Mouse (Mus musculus) kidney, postnatal 4 days (tissue): ENCODE results near the gene Atxn2.
"Not testable (repeated sequence)": the region's sequence is repeated elsewhere in the genome, so short reads cannot be mapped to it uniquely, and the experiment has no call there.

Experiments used
- DNase-seq, 2 experiments: peaks; one replicate each; pipeline ENCODE4 v3.0.0; 2021; ENCODE audit warnings: mixed read lengths in 2 of 2

The Atxn2 gene

GRCm38 (mm10) chr5:121712232-121712933 is 1.2 kb downstream of the Atxn2 start:
- DNase-seq, result peak; percentile 68 to 79

- DNase-seq, result peak; percentile 72 to 83
Observed at GRCm38 (mm10) chr5:121712934-121713538, 1.9 kb downstream of the Atxn2 start.

- no peak for DNase-seq
Observed at GRCm38 (mm10) chr5:121714331-121714730, 3.2 kb downstream of the Atxn2 start.

GRCm38 (mm10) chr5:121714928-121715327 is 3.8 kb downstream of the Atxn2 start:
- DNase-seq, result no peak

DNA sequence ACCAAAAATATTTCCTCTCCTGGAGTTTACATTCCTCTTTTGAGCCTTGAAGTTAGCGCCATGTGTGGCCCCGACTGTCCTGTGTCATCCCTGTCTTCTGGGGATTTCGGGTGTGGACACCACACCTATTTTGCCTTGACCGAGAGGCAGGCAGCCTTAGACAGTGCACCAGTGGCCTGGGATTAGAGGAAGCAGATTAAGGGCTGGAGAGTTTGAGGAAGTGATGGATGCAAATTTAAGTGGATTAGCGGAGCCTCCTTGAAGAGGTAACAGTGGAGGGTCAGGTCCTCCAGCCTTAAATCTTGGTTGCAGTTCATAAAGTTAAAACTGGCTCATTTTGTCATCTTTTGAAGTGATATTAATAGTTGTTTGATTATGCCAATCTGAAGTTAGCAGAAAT is 7.3 kb downstream of the Atxn2 start:
- no peak for DNase-seq

- peak in 1 of 2 experiments; percentile 30 for DNase-seq
Observed at GRCm38 (mm10) chr5:121720888-121721585, 9.9 kb downstream of the Atxn2 start.

- no peak for DNase-seq
Observed at GRCm38 (mm10) chr5:121721841-121722240, 10.7 kb downstream of the Atxn2 start.

GRCm38 (mm10) chr5:121724678-121725077 is 13.5 kb downstream of the Atxn2 start:
- no peak for DNase-seq

DNA sequence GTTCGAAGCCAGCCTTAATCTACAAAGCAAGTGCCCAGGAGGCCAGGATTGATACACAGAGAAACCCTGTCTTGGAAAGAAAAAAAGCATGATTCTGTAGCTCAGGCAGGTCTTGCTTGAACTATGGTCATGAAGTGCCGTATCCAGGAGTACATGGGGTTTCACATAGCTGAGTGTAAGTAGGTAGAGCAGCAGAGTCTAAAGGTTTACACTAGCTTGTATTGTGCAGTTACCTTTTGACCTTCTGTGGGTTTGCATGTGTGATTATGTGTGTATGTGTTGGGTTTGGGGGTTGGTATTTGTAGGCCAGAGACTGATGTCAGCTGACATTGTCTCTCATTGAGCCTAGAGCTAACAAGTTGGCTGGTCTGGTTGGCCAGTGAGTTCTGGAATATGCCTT is 18.9 kb downstream of the Atxn2 start:
- no peak for DNase-seq

GRCm38 (mm10) chr5:121736641-121737040 is 25.5 kb downstream of the Atxn2 start:
- DNase-seq, result no peak

GRCm38 (mm10) chr5:121738162-121738561 is 27.0 kb downstream of the Atxn2 start:
- not testable (repeated sequence) for DNase-seq

DNA sequence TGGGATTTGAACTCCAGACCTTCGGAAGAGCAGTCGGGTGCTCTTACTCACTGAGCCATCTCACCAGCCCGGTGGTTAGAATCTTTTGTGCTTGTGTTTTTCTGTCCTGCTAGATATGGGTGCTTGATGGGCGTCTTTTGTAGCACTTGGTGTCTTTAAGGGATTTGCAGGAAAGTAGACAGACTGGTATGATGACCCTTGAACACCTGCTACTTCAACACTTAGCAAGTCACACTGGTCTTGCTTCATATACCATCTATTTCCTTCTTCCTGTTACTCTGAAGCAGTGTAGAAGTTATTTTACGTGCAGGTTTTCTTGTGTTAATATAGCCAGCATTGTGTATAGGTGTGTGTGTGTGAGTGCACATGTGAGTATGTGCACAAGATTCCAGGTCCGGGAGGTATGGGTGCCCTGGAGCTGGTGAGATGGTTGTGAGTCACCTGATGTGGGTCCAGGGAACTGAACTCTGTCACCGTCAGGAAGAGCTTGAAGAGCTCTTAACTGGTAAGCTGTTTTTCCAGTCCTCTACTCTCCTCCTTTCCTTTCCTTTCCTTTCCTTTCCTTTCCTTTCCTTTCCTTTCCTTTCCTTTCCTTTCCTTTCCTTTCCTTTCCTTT is 27.5 kb downstream of the Atxn2 start:
- DNase-seq, result no peak

DNA sequence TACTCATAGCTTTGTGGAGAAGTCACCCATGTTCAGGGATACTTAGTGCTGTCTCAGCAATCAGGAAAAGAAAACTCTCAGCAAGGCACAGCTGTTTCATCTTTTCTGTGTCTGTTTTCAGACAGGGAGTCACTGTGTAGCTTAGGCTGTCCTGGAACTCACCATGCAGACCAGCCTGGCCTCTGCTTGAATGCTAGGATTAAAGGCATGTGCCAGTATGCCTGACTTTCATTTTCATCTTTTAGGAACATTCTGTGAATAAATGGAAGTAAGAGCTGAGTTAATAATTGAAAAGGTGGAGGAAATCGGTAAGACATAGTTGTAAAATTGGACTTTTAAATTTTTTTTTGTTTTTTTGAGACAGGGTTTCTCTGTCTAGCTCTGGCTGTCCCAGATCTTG is 29.4 kb downstream of the Atxn2 start:
- no peak for DNase-seq

- no peak for DNase-seq
Observed at GRCm38 (mm10) chr5:121742915-121743314, 31.8 kb downstream of the Atxn2 start.

- not testable (repeated sequence) for DNase-seq
Observed at GRCm38 (mm10) chr5:121747884-121748594, 36.9 kb downstream of the Atxn2 start.

- DNase-seq, result no peak
Observed at GRCm38 (mm10) chr5:121749633-121750032, 38.5 kb downstream of the Atxn2 start.

DNA sequence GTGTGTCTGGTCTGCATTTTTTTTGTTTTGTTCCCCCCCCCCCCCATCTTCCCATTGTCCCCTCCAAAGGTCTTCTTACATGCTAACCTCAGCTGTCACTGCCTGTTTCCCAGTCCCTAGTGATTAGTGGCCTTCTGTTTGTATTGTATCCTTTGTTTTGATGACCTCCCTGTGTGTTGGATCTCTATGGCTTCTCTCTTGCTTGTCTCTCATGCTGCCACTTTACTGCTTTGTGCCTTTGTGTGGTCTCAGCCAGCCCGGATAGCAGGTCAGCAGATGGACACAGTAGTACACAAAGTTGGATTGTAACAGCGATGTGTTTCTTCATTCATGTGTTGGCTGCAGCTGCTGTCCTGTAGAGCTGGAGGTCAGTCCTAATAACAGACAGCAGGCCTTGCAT is 46.8 kb downstream of the Atxn2 start:
- DNase-seq, result no peak

GRCm38 (mm10) chr5:121758341-121758740 is 47.2 kb downstream of the Atxn2 start:
- DNase-seq, result no peak

DNA sequence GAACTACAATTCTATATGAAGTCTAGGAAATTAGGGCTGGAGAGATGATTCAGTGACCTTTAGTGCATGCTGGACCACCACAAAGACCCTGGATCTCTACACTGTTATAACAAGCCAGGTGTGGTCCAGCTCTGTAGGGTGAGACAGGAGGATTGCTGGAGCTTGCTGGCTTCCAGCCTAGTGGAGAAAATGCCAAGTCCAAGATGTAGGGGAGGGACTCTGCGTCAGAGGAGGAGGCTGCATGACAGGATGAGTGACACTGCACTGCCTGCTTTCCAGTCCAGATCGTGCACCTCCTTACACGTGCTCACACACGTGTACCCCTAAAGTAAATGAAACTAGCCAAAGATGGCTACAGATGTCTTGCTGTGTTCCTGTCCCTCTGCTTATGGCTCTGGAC is 48.8 kb downstream of the Atxn2 start:
- DNase-seq, result no peak

GRCm38 (mm10) chr5:121761459-121761858 is 50.3 kb downstream of the Atxn2 start:
- DNase-seq, result no peak

GRCm38 (mm10) chr5:121762949-121763348 is 51.8 kb downstream of the Atxn2 start:
- no peak for DNase-seq

DNA sequence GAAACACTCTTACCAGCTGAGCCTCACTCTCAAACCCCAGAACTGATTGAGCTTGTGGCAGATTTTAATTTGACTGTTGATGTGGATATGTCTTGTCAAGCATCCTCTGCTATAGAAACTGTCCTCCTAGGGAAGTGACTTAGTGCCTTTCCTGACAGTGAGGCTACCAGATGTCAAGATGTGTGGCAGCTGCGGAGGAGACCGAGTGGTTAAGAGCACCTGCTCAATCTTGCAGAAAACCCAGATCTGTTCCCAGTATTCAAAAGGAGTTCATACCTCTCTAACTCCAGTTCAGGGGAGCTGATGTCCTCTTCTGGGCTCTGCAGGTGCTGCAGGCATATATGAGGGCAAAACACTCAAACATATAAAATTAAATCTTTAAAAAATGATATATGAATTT is 53.9 kb downstream of the Atxn2 start:
- no peak for DNase-seq
